Mouse (Mus musculus): Measurements from ENCODE around the gene Aamdc.
A peak's percentile ranks its signal among the peaks of the same experiment; 100 is the strongest.

Gene Aamdc

DNA sequence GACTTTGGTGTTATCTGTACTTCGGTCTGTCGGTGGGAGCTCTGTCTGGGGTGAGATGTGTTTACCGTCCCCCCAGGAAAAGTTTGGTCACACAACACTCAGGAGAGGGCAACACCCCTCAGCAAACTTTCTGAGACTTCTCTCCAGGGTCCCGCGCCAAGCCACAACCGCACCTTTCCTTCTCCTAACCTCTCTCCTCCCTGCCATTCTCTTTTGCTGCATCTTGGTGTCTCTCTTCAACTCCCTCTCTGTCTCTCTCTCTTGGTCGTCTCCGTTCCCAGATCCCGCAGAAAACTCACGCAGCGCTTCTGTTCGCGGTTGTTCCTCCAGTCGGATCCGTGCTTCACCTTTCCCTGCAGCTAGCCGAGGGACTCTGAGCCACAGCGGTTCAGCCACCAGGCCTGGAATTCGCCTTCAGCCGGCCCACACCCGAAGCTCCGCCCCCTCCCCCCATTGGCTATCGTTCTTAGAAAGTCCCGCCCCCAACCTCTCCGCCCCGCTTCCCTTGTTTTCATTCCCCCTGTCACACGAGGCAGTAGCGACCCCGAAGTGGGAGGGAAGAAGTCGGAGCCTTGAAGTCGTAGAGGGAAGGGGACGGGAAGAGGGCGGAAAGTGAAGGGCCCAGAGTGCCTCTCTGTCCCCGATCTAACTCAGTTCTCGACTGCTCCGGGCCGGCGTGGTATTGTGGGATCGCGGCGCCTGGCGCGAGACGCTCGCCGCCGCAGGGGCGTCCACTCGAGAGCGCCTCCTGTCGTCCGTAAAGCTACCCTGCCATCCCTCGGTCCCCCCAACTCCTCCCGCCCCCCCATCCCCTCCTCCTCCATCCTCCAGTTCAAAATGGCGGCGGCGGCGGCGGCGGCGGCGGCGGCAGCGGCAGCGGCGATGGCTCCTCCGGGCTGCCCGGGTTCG, at the start of gene Aamdc, which contains the start of gene Rsf1:
TSS of gene Aamdc (minus strand) at position 431 of the 909 bp plus-strand sequence.
TSS of gene Rsf1 (plus strand) at position 823 of the 909 bp plus-strand sequence.
- DNase-seq = peak; percentile 93

DNA sequence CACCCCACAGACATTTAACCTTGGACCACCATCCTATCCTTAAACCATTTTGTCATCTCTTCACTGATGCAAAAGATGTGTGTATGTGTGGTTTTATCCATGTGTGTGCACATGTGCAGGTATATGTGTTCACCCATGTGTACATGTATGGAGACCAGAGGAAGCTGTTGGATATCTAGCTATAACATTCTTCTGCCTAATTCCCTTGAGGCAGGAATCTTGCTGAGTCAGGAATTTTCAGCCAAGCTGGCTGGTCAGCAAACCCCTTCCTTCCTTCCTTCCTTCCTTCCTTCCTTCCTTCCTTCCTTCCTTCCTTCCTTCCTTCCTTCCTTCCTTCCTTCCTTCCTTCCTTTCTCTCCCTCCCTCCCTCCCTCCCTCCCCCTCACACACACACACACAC, 44.1 kb upstream of the Aamdc start:
- no peak for DNase-seq

DNA sequence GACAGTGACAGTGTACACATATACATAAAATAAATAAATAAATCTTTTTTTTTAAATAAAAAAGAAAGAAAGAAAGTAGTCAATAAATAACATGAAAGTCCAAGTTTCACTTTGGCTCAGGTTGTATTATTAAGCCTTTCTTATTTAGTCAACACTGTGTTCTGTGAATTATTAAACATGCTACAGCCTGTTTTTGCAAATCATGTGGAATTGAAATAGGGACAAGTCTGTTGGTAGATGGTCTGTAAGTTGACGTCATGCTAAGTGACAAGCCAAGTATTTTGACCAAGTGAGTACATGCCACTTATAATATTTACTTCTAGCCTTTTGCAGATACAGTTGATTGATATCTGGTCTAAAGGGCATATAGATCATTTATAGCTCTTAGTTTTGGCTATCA, 43.4 kb upstream of the Aamdc start:
- no peak for DNase-seq

DNA sequence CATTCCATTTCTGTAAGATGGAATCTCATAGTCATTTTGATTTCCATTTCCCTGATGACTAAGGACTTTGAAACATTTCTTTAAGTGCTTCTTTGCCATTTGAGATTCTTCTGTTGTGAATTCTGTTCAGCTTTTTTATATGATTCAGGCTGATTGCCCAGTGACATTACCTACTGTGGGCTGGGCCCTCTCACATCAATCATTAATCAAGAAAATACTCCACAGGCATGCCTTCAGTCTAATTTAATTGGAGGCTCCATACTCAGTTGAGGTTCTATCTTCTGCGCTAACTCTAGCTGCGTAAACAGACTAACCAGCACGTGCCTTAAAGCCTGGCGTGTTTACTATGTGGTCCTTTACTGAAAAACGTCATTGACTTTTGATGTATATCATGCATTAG, 42.0 kb upstream of the Aamdc start:
- DNase-seq = no peak

DNA sequence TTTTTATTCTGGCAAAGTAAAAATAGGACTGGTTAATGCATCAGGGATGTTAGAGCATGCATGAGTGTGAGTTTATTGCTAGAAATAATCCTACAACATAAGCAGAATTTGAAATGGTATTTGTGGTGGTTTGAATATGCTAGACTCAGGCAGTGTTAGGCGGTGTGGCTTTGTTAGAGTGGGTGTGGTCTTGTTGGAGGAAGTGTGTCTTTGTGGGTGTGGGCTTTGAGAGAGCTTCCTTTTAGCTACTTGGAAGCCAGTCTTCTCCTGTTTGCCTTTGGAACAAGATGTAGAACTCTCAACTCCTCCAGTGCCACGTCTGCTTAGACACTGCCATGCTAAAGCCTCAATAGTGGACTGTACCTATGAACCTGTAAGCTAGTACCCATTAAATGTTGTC, 19.3 kb upstream of the Aamdc start:
- no peak for DNase-seq

DNA sequence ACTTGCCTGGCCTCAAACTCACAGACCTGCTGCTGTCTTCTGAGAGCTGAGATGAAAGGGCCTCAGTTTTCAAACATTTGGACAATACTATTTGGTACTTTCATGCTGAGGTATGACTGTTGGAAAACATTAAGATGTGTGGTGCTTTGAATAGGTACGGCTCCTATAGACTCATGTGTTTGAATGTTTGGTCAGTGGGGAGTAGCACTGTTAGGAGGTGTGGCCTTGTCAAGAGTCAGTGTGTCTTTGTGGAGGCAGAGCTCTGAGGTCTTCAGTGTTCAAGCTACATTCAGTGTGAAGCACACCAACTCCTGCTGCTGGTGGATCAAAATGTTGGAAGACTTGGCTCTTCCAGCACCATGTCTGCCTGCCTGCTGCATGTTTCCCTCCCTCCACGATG, 14.2 kb upstream of the Aamdc start:
- no peak for DNase-seq

DNA sequence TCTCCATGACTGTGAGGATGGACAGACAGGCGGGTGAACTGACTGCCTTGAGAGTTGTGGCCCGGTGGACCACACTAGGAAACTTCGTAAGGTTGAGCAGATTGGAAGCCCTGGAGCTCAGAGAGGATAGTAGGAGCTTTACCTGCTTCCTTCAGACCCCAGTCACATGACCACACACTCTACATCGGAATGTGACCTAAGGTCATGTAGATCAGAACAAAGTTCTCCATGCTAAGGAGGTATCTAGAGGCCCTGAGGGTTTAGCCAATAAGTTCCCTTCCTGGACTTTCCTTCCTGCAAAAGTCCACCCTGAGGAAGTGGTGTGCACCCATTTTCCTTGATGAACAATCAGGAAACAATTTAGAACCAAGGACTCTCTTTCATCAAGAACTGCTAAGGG, 13.1 kb upstream of the Aamdc start:
- DNase-seq = no peak

DNA sequence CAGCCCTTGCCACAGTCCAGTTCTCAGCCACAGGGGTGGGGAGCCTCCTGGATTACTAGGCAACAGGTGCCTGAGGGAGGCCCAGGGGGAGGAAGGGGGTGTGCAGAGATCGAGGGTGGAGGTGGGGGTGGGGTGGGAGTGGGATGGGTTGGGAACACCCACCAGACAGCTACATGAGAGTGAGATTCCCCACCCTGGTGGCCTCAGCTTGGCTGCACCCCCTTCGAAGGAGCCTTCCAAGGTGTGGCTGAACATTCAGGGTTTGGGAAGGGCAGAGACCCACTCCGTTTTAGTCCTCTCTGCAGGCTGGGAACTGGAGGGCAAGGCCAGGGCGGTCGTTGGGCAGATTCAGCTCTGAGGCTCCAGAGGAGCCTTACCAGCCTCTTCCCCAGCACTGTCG, 12.0 kb upstream of the Aamdc start:
- no peak for DNase-seq

DNA sequence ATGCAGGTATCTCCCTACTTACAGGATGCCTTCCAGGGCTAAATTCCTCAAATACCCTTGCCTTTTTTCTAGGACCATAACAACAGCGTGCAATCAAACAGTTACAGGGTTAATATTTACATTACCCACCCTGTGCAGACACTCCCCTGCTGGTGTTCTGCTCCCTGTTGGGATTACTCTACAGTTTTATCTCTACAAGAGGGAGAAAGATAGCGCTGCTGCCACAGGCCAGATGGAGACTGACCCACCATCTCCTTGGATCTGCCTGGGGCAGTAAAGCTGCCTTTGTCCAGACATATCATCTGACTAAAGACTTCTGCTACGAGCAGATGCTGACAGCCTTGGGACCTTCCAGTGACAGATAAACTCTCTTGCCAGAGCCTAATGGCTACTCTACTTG, 11.2 kb upstream of the Aamdc start:
- DNase-seq = no peak

DNA sequence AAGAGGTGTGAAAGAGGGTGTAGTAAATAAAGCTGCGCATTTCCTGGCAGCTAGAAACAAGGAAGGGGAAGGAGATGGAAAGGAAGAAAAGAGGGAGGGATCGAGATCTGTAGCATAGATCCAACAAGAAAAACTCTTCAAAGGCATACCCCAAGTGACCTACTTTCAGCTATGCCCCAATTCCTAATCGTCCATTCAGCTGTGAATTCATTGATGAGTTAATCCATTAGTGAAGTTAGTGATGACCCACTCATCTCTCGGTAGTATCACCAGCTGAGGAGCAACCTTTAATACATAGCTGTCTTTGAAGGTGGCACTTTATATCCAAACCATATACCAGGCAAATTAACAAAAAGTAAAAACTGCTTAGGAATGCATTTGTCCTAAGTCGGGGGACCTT, 9.2 kb upstream of the Aamdc start:
- DNase-seq = no peak

DNA sequence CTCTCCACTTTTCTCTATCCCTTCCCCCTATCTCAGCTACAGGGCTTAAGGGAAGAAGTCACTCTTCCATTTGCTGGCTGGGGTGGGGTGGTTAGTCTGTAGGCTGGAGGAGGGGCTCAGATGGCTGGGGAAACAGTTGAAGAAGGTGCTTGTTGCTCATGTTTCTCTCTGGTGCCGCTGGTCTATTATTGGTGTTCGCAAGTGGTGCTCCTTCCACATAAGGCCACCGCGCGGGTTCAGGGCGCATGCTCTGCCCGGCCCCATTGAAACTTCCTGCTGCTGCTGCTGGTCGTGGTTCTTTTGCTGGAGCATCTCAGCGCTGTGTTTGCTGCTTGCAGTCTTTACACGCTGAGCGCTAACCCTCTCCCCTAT, 1.5 kb upstream of the Aamdc start:
- DNase-seq = peak; percentile 82

DNA sequence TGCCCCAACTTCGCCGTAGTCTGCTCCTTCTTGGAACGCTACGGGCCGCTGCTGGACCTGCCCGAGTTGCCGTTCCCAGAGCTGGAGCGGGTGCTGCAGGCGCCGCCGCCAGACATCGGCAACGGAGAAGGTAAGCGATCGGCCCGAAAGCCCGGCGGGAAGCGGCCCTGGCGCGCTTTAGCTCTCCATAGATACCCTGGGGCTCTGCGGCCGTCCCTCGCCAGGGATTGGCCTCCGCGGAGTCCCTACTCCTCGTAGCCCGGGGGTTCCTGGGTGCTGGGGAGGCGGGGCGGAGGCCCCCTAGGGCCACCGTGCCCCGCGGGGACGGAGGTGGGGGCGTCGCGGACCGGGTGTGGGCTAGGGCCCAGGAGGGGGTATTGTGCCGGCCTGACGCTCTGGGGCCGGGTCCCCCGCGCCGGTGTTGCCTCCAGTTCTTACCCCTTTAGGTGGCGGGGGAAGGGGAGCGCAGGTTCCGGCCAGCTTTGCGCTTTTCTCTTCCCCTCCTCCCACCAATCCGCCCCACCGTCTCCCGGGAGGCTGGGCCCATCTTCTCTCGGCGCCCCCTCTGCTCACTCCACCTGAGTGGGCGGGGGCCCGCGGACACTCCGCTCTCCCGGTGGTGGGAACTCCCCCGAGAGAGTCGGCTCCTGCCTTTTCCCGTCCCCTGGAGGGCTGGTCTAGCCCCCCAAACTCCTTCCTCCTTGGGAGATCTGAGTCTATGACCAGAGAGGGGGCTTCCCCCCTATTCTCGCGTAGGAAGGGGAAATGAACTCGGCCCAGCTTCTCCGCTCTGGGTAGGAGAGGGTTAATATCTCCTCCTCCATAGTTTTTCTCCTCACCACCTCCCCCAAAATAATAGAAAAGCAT, 912 bp upstream of the Aamdc start:
- DNase-seq = peak; percentile 58

DNA sequence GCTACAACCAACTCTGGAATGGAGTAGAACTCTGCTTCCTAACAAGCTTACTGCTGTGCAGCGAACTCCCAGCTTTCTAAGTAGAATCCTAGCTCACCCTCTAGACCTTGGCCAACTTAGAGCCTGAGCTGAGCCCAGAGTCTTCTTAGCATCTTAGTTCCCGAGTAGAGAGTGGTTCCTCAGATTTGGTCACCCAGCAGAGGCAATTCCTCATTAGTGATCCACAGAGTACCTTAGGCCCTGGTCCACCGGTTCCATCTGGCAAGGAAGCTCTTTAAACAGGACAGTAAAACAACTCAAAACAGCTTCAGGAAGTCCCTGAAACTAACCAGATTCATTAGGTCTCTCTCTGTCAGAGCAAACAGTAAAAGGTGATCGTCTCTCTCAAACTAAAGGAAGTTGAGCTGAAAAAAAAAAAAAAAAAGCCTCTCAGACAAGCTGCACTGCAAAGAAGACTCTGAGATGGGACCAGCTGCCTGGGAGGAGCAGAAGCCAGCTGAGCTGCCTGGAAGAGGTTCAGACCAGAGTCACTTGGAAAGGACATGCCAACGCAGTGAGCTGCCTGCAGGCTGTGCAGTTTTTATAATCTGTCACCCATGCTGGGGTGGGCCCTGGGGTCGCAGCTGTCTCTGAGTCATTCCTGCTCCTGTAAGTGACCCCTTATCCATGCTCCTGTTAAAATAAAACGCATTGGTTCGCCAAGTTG, 783 bp downstream of the Aamdc start:
- peak; percentile 25 for DNase-seq

DNA sequence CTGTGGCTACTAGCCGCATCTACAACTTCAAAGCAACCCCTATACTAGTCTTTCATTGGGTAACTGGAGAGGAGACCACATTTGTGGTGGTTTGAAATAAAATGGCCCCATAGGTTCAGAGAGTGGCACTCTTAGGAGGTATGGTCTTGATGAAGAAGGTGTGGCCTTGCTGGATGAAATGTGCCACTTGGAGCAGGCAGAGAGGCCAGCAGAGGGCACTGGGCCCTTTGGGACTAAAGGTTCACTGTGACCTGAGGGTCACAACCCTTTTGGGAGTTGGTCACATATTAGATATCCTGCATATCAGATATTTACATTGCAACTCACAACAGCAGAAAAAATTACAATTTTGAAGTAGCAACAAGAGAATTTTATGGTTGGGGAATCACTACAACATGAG, 8.9 kb downstream of the Aamdc start:
- no peak for DNase-seq

DNA sequence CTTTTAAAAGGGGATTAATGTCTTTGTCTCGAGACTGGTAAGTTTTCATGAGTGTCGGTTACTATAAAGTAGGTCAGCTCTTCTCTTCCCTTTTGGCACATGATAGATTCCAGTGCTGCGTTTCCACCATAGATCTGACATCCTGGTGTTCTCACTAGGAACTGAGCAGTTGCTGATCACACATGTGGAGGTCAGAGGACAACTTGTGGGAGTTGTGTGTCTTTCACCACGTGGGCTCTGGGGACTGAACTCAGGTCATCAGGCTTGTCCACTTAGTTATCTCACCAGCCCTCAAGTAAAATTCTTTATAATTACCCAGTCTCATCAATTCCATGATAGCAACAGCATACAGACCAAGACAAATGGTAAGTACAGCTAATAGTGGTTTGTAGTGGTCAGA, 9.9 kb downstream of the Aamdc start:
- no peak for DNase-seq

DNA sequence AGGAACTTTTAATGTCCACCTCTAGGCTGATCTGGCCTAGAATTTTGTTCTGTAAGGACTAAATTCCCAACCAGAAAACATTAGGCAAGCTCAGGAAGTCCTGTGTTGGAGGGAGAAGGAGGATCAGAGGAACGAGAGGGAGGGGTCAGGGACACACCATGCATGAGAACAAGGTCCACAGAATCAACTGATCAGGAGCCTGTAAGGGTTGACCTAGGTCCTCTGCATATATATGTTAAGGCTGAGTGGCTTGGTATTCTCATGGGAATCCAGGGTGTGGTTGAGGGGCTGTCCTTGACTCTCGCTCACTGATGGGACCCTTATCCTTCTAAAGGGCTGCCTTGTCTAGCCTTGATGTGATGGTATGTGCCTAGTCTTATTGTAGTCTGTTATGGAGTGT, 15.7 kb downstream of the Aamdc start:
- DNase-seq = no peak

DNA sequence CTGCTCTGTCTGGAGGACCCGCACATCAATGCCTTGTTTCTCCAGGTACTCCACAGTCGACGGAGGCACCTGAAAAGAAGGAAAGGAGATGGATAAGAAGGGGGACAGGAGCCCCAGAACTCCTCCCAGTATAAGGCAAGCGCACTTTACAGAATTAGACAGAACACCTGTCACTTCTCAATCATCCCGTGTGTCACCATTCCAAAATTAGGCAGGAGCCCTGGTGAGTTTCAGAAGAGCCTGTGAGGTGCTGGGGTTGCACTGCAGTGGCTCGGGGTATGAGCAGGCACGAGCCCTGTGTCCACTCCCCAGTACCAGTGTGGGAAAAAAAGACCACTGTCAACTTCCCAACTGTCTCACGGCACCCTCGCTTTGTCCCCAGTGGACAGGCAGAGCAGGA, 28.6 kb downstream of the Aamdc start:
- DNase-seq = no peak

DNA sequence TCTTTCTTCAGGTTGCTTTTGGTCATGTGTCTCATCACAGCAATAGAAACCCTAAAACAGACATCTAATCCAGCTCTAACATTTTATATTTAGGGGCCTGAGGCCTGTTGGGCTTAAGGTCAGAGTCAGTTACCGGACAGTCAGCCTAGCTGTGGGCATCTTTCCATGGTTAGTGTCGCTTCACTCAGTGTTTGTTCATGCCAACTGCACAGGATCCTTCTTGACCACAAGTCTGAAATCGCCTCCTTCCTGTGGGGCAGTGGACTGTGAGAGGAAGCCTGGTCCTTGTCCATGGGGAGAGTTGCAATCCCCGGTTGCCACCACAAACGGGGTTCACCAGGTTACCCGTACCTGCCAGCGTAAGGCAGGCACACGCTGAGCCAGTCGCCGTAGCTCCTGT, 30.0 kb downstream of the Aamdc start:
- DNase-seq = no peak

DNA sequence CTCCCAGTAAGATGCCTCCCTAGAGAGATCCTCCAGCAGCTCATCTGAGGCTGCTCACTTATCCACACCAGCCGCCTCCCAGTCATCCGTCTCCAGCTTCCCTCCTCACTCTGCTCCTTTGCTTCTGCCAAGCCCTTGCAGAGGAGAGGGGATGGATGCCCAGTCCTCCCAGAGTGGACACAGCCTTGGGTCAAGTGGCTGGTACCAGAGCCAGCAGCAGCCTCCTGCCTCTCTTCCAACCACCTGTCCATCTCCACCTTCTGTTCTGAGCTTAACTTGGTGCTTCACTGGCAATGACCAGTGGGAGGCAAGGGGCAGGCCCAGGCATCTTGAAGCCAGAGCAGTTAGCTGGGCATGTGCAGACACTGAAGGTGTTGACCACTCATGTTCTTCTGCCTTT, 32.8 kb downstream of the Aamdc start:
- DNase-seq = no peak

DNA sequence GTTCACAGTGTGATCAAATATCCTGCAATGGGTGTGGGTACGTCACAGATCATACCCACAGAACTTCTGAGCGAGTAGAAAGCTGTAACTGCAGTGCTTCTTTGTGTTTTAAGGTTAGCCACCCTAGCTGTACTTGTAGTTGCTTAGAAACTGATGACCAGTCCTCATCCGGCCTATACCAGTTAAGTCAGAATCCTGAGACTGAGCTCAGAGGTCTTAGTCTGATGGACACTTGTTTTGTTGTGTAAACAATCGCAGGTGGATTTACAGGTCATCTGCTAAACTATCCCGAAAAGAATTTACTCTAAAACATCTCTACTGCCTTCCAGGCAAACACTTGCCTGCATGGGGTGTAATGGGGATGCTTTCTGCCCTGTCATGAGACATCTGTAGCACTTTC, 42.7 kb downstream of the Aamdc start:
- no peak for DNase-seq

DNA sequence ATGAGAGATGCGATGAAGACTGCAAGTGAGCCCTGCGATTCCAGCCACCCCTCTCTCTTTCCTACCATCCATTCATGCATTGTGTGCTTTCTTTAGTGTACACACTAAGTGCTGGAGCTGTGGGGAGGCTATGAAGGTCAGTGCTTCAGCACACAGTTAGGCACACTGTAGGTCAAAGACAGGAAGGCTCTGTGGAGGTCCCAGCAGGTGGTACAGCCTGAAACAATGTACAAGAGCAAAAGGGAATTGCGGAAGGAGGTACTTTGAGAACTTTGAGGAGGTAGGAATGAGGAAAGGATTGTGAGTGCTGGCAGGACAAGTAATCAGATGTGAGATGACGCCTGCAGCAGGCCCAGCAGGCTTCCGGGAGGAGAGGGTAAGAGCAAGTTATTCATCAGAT, 43.8 kb downstream of the Aamdc start:
- no peak for DNase-seq

DNA sequence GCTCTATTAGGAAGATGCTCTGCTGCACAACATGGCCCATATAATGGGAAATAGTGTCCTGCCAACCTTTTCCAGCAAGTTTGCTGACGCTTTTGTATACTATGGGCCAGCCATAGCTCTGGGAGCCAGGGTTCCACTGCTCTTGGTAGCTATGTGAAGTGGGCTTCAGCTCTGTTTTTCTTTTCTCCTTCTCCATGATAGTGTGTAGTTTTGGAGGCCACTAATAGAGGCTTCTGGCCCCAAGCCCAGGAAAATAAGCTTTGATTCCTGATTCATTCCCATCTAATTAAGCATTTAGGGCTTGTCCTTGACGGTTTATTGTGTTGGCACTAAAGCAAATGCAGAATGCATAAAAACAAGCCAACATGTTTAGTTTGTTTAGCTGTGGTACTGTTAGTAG, 59.4 kb downstream of the Aamdc start:
- no peak for DNase-seq

DNA sequence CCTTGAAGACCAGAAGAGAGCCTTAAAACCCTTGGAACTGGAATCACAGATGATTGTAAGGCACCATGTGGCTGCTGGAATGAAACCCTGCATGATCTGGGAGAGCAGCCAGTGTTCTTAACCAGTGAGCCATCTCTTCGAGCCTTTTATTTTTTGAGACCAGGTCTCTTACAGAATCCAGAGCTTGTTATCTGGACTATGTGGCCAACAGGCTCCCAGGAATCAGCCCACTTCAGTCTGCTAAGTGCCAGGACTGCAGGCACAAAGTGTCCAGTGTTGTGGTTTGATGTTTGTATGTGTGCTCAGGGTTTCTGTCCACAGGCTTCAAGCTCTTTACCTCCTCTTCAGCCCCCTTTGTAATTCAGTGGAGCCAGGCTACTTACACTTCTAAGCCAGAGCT, 64.5 kb downstream of the Aamdc start:
- DNase-seq = no peak

Data from right cerebral cortex, postnatal 25 days (tissue).